Mouse (Mus musculus): Measurements from ENCODE around the gene Ankrd23.

- TF ChIP-seq USF1 (IDR thresholded peaks at IDR 0.05; ENCODE audit: low read depth) (no peak), CTCF (IDR thresholded peaks at IDR 0.05; ENCODE audit: control insufficient read depth, insufficient read depth, insufficient read length) (peak; percentile 5)
Measured at GRCm38 (mm10) chr1:36492416-36493139, 44.1 kb downstream of the Ankrd23 start.
